In the genomic region with DNA sequence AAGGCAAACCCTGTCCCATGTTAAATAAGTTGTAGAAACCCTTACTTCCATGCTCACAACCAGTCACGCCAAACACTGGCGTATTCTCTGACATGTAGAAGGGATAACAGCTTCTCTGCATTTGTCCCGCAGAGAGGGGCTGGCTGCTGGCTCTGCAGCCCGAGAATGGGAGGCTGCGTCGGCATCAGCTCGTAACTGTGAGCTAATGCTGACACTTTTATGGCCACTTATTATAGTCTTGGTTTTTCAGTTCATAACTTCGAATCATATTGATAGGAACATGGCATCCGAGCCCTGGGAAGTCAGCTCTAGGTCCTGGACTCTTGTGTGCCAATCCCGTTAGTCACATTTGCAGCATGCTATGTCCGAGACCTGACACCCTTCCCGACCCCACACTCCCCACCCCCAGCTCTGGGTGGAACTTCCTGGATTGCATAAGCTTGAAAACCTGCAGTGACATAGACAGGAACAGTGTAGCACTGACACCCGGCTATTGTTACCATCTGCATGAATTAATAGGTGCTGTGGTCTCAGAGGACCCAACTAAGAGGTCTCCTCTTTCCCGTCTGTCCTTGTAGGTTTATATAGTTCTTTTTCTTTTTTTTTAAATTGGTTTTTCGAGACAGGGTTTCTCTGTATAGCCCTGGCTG, we compare ENCODE assay signal across 17 mouse cellular contexts.
A peak's percentile ranks its signal among the peaks of the same experiment; 100 is the strongest.
DNase-seq lines count a peak whose midpoint lies in the region; ATAC-seq lines count a peak whose summit lies in the region.
"Had no signal": no experiment of that assay in that cellular context is flagged by ENCODE, and none has a peak within 500 bp of the region (broad histone marks: within the 10 kb centered on the region; RNA-seq: fewer than 3 reads in every experiment).

No protein-coding gene starts in this region.

- 31% methylated on average over 15 of the region's 15 CpGs for WGBS in kidney, embryonic 16.5 days
- 22% methylated on average over 15 of the region's 15 CpGs for WGBS in limb, embryonic 13.5 days

- no peak overlapping the region for H3K27ac ChIP-seq in kidney, embryonic 16.5 days (ENCODE audit: low read length)
- no peak overlapping the region for H3K27ac ChIP-seq in limb, embryonic 13.5 days
- H3K27ac ChIP-seq: embryonic facial prominence, embryonic 10.5 days; forebrain, embryonic 13.5 days; heart, embryonic 13.5 days had no signal

- no peaks in the 10 kb centered on the region for H3K4me1 ChIP-seq in kidney, embryonic 16.5 days (ENCODE audit: insufficient read depth, low read length)
- peaks cover 26% of the 10 kb centered on the region for H3K4me1 ChIP-seq in limb, embryonic 13.5 days
- H3K4me1 ChIP-seq: embryonic facial prominence, embryonic 10.5 days; forebrain, embryonic 13.5 days; heart, embryonic 13.5 days had no signal

- no peaks in the 10 kb centered on the region for H3K27me3 ChIP-seq in kidney, embryonic 16.5 days (ENCODE audit: insufficient read depth, low read length)
- peaks cover 15% of the 10 kb centered on the region; the same call in 1 of the 2 replicates for H3K27me3 ChIP-seq in limb, embryonic 13.5 days
- H3K27me3 ChIP-seq: forebrain, embryonic 13.5 days; heart, embryonic 13.5 days had no signal

- H3K4me3 ChIP-seq in kidney, embryonic 16.5 days (ENCODE audit: low read length) = no peak overlapping the region
- H3K4me3 ChIP-seq in limb, embryonic 13.5 days = no peak overlapping the region; the same call in 1 of the 2 replicates
- H3K4me3 ChIP-seq: embryonic facial prominence, embryonic 10.5 days; forebrain, embryonic 13.5 days; heart, embryonic 13.5 days had no signal

- H3K36me3 ChIP-seq in kidney, embryonic 16.5 days (ENCODE audit: insufficient read depth, low read length) = no peaks in the 10 kb centered on the region
- no peaks in the 10 kb centered on the region for H3K36me3 ChIP-seq in limb, embryonic 13.5 days
- H3K36me3 ChIP-seq: embryonic facial prominence, embryonic 10.5 days; heart, embryonic 13.5 days had no signal

- H3K9ac ChIP-seq in kidney, embryonic 16.5 days (replicated peaks; ENCODE audit: low read length) = no peak overlapping the region
- H3K9ac ChIP-seq in limb, embryonic 13.5 days = no peak overlapping the region
- H3K9ac ChIP-seq: forebrain, embryonic 13.5 days; heart, embryonic 13.5 days had no signal

- H3K9me3 ChIP-seq in kidney, embryonic 16.5 days (ENCODE audit: low read length) = peaks cover 10% of the 10 kb centered on the region
- H3K9me3 ChIP-seq in limb, embryonic 13.5 days = peaks cover 8% of the 10 kb centered on the region; the same call in 1 of the 2 replicates

- peak overlapping the region; percentile 11; the same call in 1 of the 2 replicates for H3K4me2 ChIP-seq in kidney, embryonic 16.5 days (replicated peaks; ENCODE audit: low read depth, low read length)
- H3K4me2 ChIP-seq in limb, embryonic 13.5 days (replicated peaks) = peak overlapping the region; percentile 35
- H3K4me2 ChIP-seq: forebrain, embryonic 13.5 days; heart, embryonic 13.5 days had no signal

- DNase-seq in kidney, adult 11 months = no peak
- peak; percentile 30 for DNase-seq in lung, postnatal 25 days (ENCODE audit: low spot score)
- no peak for DNase-seq in lung, postnatal 14 days
- no peak for DNase-seq in thymus, postnatal 10 days (ENCODE audit: low spot score in 2 of 2)
- DNase-seq in cerebellum, adult 9-11 months = no peak
- DNase-seq: adrenal gland, adult 2 months; adrenal gland, postnatal 25 days; cerebellum, adult 18-20 months; cerebellum, postnatal 10 days; gastrocnemius, postnatal 36 days; heart, adult 11 months; heart, postnatal 36 days had no signal

- no peak for ATAC-seq in kidney, embryonic 16.5 days (ENCODE audit: low FRiP score, low TSS enrichment)
- ATAC-seq in limb, embryonic 13.5 days (ENCODE audit: low FRiP score, low read depth) = no peak
- ATAC-seq: forebrain, embryonic 13.5 days had no signal
